Mouse (Mus musculus) intestine, postnatal 0 days (tissue): ENCODE measurements around the gene Pde3a. TPM values are rescaled to one million over a fixed set of nuclear protein-coding genes. Genes with fewer than 3 reads are reported as not detected.
A peak's percentile ranks its signal among the peaks of the same experiment; 100 is the strongest.

Source experiments
- ATAC-seq: fragments of 200-750 bp; cut with Nextera tagmentation; 2 replicates; pipeline ENCODE4 v1.8.0; 2017; ENCODE audit warnings: mild to moderate bottlenecking, moderate TSS enrichment, moderate library complexity
- H3K27ac ChIP-seq: fragments of 300-500 bp; sonication (generic); 2 replicates; pipeline ENCODE4 v1.5.1; 2014; ENCODE audit warnings: mild to moderate bottlenecking, low read depth, low read length, moderate library complexity
- H3K27me3 ChIP-seq: fragments of 300-500 bp; sonication (generic); replicated peaks from 2 replicates; pipeline ENCODE4 v1.6.1; 2014; ENCODE audit warnings: low read length, mixed read lengths; ENCODE audit not compliant: control insufficient read depth, insufficient read depth
- H3K36me3 ChIP-seq: fragments of 300-500 bp; sonication (generic); 2 replicates; pipeline ENCODE4 v1.6.1; 2014; ENCODE audit warnings: mild to moderate bottlenecking, moderate library complexity; ENCODE audit not compliant: control insufficient read depth, insufficient read depth
- H3K4me1 ChIP-seq: fragments of 300-500 bp; sonication (generic); replicated peaks from 2 replicates; pipeline ENCODE4 v1.6.1; 2014; ENCODE audit warnings: antibody characterized with exemption, low read length, mixed read lengths; ENCODE audit not compliant: control insufficient read depth, insufficient read depth
- H3K4me2 ChIP-seq: fragments of 300-500 bp; sonication (generic); replicated peaks from 2 replicates; pipeline ENCODE4 v1.6.1; 2014; ENCODE audit warnings: low read depth, mild to moderate bottlenecking, moderate library complexity
- H3K4me3 ChIP-seq: fragments of 300-500 bp; sonication (generic); 2 replicates; pipeline ENCODE4 v1.5.1; 2014; ENCODE audit warnings: low read depth, low read length
- H3K9ac ChIP-seq: fragments of 300-500 bp; sonication (generic); 2 replicates; pipeline ENCODE4 v1.6.1; 2014; ENCODE audit warnings: mild to moderate bottlenecking, low read depth, low read length
- H3K9me3 ChIP-seq: fragments of 300-500 bp; sonication (generic); 2 replicates; pipeline ENCODE4 v1.6.1; 2016; ENCODE audit warnings: mixed run types; ENCODE audit not compliant: control insufficient read depth
- CTCF ChIP-seq: sonication (generic); IDR thresholded peaks from 2 replicates; pipeline ENCODE4 v1.5.1; 2016; ENCODE audit warnings: low read depth, mild to moderate bottlenecking, control low read depth, antibody characterized with exemption, moderate library complexity
- WGBS: fragments of 180-500 bp; shearing (Covaris S2); extraction: QIAGEN DNeasy Blood & Tissue Kit; methylation state at CpG from one replicate; pipeline ENCODE4 v1.1.7; 2014; 5-methylcytosine and 5-hydroxymethylcytosine counted together
- polyA plus RNA-seq: library from polyadenylated mRNA; unstranded; fragments of >200 nt; fragmentation: Nextera tagmentation; extraction: Ambion mirVana; gene quantifications from 2 replicates; pipeline ENCODE4 v1.2.1, GENCODE M21; 2015

Pde3a gene
- polyA plus RNA-seq, 1 experiment from 2014 or later: 17.6 TPM

DNA sequence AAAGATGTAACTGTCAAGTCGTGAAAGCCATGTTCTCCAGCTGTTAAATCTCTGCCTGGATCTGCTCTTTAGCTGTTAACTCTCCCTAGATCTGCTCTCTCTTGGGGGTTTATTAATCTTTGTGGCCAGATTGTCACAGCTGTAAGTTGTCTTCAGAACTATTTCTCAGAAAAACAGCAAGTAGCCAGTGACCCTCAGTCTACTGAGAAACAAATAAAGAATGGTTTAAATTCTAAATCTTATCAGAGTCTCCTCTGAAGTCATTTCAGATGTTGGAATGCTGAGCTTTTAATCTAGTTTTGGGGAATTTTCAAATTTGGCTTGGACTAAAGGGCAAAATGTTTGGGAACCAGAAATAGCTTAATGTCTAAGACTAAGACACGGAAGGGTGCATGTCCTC, 92.3 kb downstream of the Pde3a start:
- Histone ChIP-seq H3K36me3 (no peaks in the 10 kb centered on the region), H3K4me2 (no peak overlapping the region), H3K4me3 (no peak overlapping the region), H3K27me3 (no peaks in the 10 kb centered on the region), H3K4me1 (0 out of 2 replicates have a peak, but pooled peaks cover 9% of the 10 kb centered on the region), H3K9ac (no peak overlapping the region), H3K27ac (no peak overlapping the region), H3K9me3 (no peaks in the 10 kb centered on the region)
- no peak for TF ChIP-seq CTCF
- WGBS: 68% methylated on average over 2 of the region's 2 CpGs
- no peak for ATAC-seq

DNA sequence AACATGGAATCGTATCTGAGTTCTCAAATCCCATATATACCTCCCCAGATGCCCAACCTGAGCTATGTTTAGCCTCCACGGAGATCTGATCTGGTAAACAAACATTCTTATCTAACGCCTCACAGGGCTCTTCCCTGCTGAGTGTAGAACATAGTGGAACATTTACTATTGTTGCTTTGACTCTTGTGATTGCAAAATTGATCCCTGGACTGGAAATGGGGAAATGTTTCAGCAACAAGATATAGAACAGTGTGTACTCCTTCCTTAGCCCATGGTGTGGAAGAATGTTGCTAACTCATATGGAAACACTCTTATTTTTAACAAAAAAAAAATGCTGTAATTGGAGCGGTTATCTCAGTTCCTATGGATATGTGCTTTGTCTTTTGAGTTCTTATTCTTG, 98.8 kb downstream of the Pde3a start:
- no peaks in the 10 kb centered on the region for H3K4me1 ChIP-seq
- no peak overlapping the region for H3K27ac ChIP-seq
- TF ChIP-seq CTCF: no peak
- ATAC-seq: peak; percentile 60
- H3K4me2 ChIP-seq: no peak overlapping the region; the same call in 1 of the 2 replicates
- no peaks in the 10 kb centered on the region for H3K27me3 ChIP-seq
- WGBS: 23% methylated on average over 4 of the region's 4 CpGs
- H3K9ac ChIP-seq: no peak overlapping the region
- no peak overlapping the region for H3K4me3 ChIP-seq
- H3K36me3 ChIP-seq: no peaks in the 10 kb centered on the region
- no peaks in the 10 kb centered on the region for H3K9me3 ChIP-seq

DNA sequence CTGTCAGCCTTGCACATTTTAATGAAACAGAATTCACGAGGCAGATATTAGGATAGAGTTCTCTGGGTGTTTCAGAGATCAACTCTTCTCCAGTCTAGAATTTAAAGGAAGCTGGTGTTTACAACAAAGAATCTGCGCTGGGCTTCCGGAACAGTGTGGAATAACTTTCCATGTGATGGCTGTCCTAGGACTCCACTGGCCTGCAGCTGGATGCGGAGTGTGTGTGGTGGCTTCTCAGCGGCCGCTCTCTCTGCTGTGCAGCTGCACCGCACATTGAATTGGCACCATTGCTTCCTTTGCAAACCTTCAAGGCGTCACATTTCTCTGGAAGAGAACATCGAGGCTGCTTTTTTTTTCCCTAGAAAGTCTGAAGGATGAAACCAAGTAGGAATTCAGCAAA, 99.5 kb downstream of the Pde3a start:
- Histone ChIP-seq H3K4me2 (no peak overlapping the region; the same call in 1 of the 2 replicates), H3K9me3 (no peaks in the 10 kb centered on the region), H3K36me3 (no peaks in the 10 kb centered on the region), H3K9ac (no peak overlapping the region), H3K27me3 (no peaks in the 10 kb centered on the region), H3K4me1 (no peaks in the 10 kb centered on the region), H3K4me3 (no peak overlapping the region), H3K27ac (0 out of 2 replicates have a peak overlapping the region, but pooled peaks have one; percentile 15)
- ATAC-seq: no peak
- no peak for TF ChIP-seq CTCF
- WGBS: 66% methylated on average over 9 of the region's 9 CpGs

DNA sequence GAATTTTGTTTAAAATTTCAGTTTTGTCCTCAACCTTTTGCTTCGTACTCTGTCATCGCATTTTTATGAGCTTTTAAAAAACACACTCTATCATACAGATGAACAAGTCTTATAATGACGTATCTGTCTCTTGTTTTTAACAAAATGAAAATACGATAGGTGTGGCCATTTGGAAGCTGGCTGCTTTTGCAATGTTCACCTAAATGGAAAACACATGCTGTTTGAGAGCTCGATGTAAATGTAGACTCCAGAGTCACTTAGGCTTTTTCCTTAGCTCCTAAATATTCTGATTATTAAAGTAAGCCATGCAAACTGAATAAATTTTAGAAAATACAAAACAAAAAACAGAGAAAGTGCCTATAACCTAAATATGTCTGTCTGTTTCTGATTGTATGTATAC, 101.2 kb downstream of the Pde3a start:
- Histone ChIP-seq H3K4me2 (no peak overlapping the region), H3K4me3 (no peak overlapping the region), H3K27ac (no peak overlapping the region), H3K9ac (no peak overlapping the region), H3K36me3 (no peaks in the 10 kb centered on the region), H3K27me3 (no peaks in the 10 kb centered on the region), H3K4me1 (no peaks in the 10 kb centered on the region), H3K9me3 (no peaks in the 10 kb centered on the region)
- ATAC-seq: no peak
- 95% methylated on average over 5 of the region's 5 CpGs for WGBS
- no peak for TF ChIP-seq CTCF

DNA sequence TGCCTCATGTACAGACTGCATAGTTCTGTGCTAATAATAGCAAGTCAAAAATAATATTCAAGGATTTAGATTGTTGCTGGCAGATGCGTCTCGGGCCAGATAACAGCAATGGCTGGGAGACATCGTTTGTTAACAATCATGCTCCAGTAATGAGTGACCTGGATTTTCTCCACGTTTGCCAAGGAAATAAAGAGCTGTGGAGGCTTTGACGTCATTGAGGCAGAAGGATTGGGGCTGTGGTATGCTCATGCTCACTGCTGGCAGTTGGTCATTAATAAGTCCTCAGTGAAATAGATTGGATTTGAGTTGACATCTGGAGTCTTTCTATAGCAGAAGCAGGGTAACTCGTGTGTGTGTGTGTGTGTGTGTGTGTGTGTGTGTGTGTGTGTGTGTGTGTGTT, 103.2 kb downstream of the Pde3a start:
- Histone ChIP-seq H3K9ac (no peak overlapping the region), H3K9me3 (no peaks in the 10 kb centered on the region), H3K36me3 (no peaks in the 10 kb centered on the region), H3K4me1 (no peaks in the 10 kb centered on the region), H3K4me2 (no peak overlapping the region), H3K27ac (no peak overlapping the region), H3K27me3 (no peaks in the 10 kb centered on the region), H3K4me3 (no peak overlapping the region)
- WGBS: 52% methylated on average over 6 of the region's 6 CpGs
- no peak for ATAC-seq
- no peak for TF ChIP-seq CTCF

DNA sequence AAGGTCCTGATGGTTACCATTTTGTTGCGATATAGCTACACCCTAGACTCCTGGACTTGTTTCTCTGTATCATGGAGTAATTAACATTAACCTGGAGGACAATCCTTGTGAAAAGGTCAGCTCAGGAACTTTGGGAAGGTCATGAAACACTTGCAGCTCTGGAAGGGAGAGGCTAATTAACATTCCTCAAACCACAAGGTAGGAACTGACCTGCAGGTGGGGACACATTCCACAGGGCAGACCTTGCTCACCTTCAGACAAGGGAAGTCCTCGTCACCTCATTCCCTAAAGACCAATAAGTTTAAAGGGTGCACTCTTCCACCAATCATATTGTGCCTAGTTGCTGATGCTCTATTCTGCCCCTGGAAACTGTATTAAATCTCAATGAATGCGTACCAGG, 114.6 kb downstream of the Pde3a start:
- H3K4me1 ChIP-seq: no peaks in the 10 kb centered on the region
- no peaks in the 10 kb centered on the region for H3K36me3 ChIP-seq
- ATAC-seq: no peak
- no peaks in the 10 kb centered on the region for H3K27me3 ChIP-seq
- TF ChIP-seq CTCF: no peak
- 87% methylated on average over 3 of the region's 3 CpGs for WGBS
- no peaks in the 10 kb centered on the region for H3K9me3 ChIP-seq
- no peak overlapping the region for H3K4me2 ChIP-seq
- H3K27ac ChIP-seq: no peak overlapping the region
- H3K4me3 ChIP-seq: no peak overlapping the region
- no peak overlapping the region for H3K9ac ChIP-seq

DNA sequence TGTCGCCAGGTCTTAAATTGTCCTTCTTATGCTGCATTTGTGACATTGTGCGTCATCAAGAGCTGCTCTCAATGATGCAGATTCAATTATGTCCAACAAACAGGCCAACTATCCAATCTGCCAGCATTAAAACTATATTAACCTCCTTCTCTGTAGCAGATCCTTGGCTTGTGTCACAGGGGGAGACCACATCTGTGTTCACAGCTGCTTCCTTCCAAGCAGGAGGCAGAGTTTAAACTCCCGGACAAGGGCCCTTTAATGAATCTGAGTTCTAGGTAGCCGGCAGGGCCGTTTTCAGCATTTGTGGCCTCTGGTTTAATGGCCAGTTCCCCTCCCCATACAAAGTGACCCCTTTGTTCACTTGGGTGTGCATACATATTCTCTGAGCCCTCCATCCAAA, 118.0 kb downstream of the Pde3a start:
- Histone ChIP-seq H3K9me3 (no peaks in the 10 kb centered on the region), H3K4me3 (no peak overlapping the region), H3K36me3 (no peaks in the 10 kb centered on the region), H3K4me1 (no peaks in the 10 kb centered on the region), H3K27me3 (no peaks in the 10 kb centered on the region), H3K27ac (no peak overlapping the region), H3K4me2 (no peak overlapping the region), H3K9ac (no peak overlapping the region)
- no peak for ATAC-seq
- 84% methylated on average over 5 of the region's 5 CpGs for WGBS
- TF ChIP-seq CTCF: no peak
